ENCODE assay signal across 9 mouse cellular contexts in the genomic region with DNA sequence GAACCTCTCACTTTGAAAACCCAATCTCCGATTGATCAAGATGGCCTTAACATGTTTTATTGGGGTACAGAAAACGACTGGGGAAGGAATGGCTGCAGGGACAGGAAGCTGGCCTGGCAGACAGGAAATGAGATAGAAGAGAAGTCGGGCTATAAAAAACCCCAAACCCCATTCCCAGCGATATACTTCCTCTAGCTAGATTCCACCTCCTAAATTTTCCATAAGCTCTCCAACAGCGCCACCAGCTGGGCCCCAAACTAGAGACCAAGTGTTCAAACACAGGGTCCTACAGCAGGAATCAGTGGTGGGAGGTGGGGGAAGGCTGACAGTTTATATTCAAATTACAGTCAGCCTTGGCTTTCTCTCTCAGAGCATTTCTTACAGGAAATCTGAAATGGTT. TPM values are rescaled to one million over a fixed set of nuclear protein-coding genes. Genes with fewer than 3 reads are reported as not detected.
DNase-seq lines count a peak whose midpoint lies in the region; ATAC-seq and TF ChIP-seq lines count a peak whose summit lies in the region.
"Had no signal": no experiment of that assay in that cellular context is flagged by ENCODE, and none has a peak within 500 bp of the region (broad histone marks: within the 10 kb centered on the region; RNA-seq: fewer than 3 reads in every experiment).

No protein-coding gene starts in this region.

- in situ Hi-C loops in ES-E14 (cut with MboI; ENCODE audit: low sequenced_read_pairs in 2 of 2, unreplicated experiment in 2 of 2) = no loop called here

- peak; percentile 15 for DNase-seq in 3134 (ENCODE audit: extremely low read depth, insufficient read length, low spot score)
- DNase-seq in ES-E14 (ENCODE audit: low read depth, low spot score) = peak; percentile 21
- DNase-seq in limb, embryonic 14.5 days (ENCODE audit: low spot score) = peak; percentile 35
- DNase-seq in yolk sac, embryonic 10.5 days (ENCODE audit: low spot score) = no peak
- DNase-seq in cerebellum, adult 8-10 months = no peak
- DNase-seq: liver, embryonic 13.5 days had no signal

- no peak overlapping the region for H3K4me2 ChIP-seq in intestine, postnatal 0 days (replicated peaks; ENCODE audit: low read depth)
- no peak overlapping the region for H3K4me2 ChIP-seq in intestine, embryonic 16.5 days (ENCODE audit: low read depth, low read length)
- H3K4me2 ChIP-seq in embryonic facial prominence, embryonic 12.5 days (replicated peaks) = 0 out of 2 replicates have a peak overlapping the region, but pooled peaks have one; percentile 19
- no peak overlapping the region for H3K4me2 ChIP-seq in limb, embryonic 14.5 days (replicated peaks; ENCODE audit: low read depth, low read length, severe bottlenecking)
- H3K4me2 ChIP-seq: liver, embryonic 13.5 days had no signal

- no peaks in the 10 kb centered on the region for H3K4me1 ChIP-seq in intestine, postnatal 0 days (replicated peaks; ENCODE audit: control insufficient read depth, insufficient read depth, low read length)
- H3K4me1 ChIP-seq in intestine, embryonic 16.5 days (ENCODE audit: control insufficient read depth, insufficient read depth, low read length) = no peaks in the 10 kb centered on the region
- no peaks in the 10 kb centered on the region for H3K4me1 ChIP-seq in ES-E14 (ENCODE audit: control insufficient read depth in 2 of 2, insufficient read depth in 2 of 2, low read length in 2 of 2, poor library complexity in 1 of 2)
- no peaks in the 10 kb centered on the region for H3K4me1 ChIP-seq in embryonic facial prominence, embryonic 12.5 days
- H3K4me1 ChIP-seq in limb, embryonic 14.5 days (ENCODE audit: control insufficient read depth, insufficient read depth, low read length) = no peaks in the 10 kb centered on the region
- H3K4me1 ChIP-seq: liver, embryonic 13.5 days had no signal

- no peak overlapping the region for H3K27ac ChIP-seq in intestine, postnatal 0 days (ENCODE audit: low read depth, low read length)
- H3K27ac ChIP-seq in intestine, embryonic 16.5 days (ENCODE audit: low read length) = no peak overlapping the region
- no peak overlapping the region for H3K27ac ChIP-seq in ES-E14 (ENCODE audit: insufficient read depth, low read depth, low read length, poor library complexity, severe bottlenecking)
- peak overlapping the region; percentile 67 for H3K27ac ChIP-seq in embryonic facial prominence, embryonic 12.5 days
- H3K27ac ChIP-seq in limb, embryonic 14.5 days (replicated peaks; ENCODE audit: low read depth, low read length) = no peak overlapping the region
- H3K27ac ChIP-seq: liver, embryonic 13.5 days had no signal

- H3K27me3 ChIP-seq in intestine, postnatal 0 days (replicated peaks; ENCODE audit: control insufficient read depth, insufficient read depth, low read length) = no peaks in the 10 kb centered on the region
- H3K27me3 ChIP-seq in intestine, embryonic 16.5 days (replicated peaks; ENCODE audit: control insufficient read depth, insufficient read depth, low read length) = no peaks in the 10 kb centered on the region
- H3K27me3 ChIP-seq in embryonic facial prominence, embryonic 12.5 days = no peaks in the 10 kb centered on the region
- no peaks in the 10 kb centered on the region for H3K27me3 ChIP-seq in limb, embryonic 14.5 days (ENCODE audit: control insufficient read depth, insufficient read depth, low read length)
- H3K27me3 ChIP-seq: liver, embryonic 13.5 days had no signal

- ATAC-seq in intestine, postnatal 0 days = no peak
- ATAC-seq in intestine, embryonic 16.5 days = no peak
- no peak for ATAC-seq in embryonic facial prominence, embryonic 12.5 days (ENCODE audit: insufficient number of reproducible peaks, insufficient read depth, low FRiP score, low TSS enrichment)
- ATAC-seq in limb, embryonic 14.5 days (ENCODE audit: low FRiP score, low read depth) = no peak

- TF ChIP-seq CTCF in intestine, postnatal 0 days (IDR thresholded peaks at IDR 0.05; ENCODE audit: low read depth) = peak; percentile 50

- no peaks in the 10 kb centered on the region for H3K9me3 ChIP-seq in intestine, postnatal 0 days (ENCODE audit: control insufficient read depth)
- H3K9me3 ChIP-seq in intestine, embryonic 16.5 days (ENCODE audit: control insufficient read depth, low read length) = no peaks in the 10 kb centered on the region
- H3K9me3 ChIP-seq in ES-E14 (ENCODE audit: control insufficient read depth, insufficient read depth, low read depth, low read length) = no peaks in the 10 kb centered on the region
- H3K9me3 ChIP-seq in embryonic facial prominence, embryonic 12.5 days = no peaks in the 10 kb centered on the region
- no peaks in the 10 kb centered on the region for H3K9me3 ChIP-seq in limb, embryonic 14.5 days (ENCODE audit: control insufficient read depth, low read length)
- H3K9me3 ChIP-seq: liver, embryonic 13.5 days had no signal

- no peak overlapping the region for H3K4me3 ChIP-seq in intestine, postnatal 0 days (ENCODE audit: low read depth, low read length)
- no peak overlapping the region for H3K4me3 ChIP-seq in intestine, embryonic 16.5 days (ENCODE audit: low read length)
- H3K4me3 ChIP-seq in ES-E14 (ENCODE audit: insufficient read depth in 1 of 2, low read depth in 1 of 2, low read length in 2 of 2, poor library complexity in 1 of 2, severe bottlenecking in 1 of 2) = no peak overlapping the region
- H3K4me3 ChIP-seq in embryonic facial prominence, embryonic 12.5 days = no peak overlapping the region
- no peak overlapping the region for H3K4me3 ChIP-seq in limb, embryonic 14.5 days (replicated peaks; ENCODE audit: low read length)
- H3K4me3 ChIP-seq: liver, embryonic 13.5 days had no signal

- no peak overlapping the region for H3K9ac ChIP-seq in intestine, postnatal 0 days (ENCODE audit: low read depth, low read length)
- H3K9ac ChIP-seq in intestine, embryonic 16.5 days (ENCODE audit: low read depth, low read length) = no peak overlapping the region
- H3K9ac ChIP-seq in ES-E14 (ENCODE audit: insufficient read depth, low read depth, low read length, poor library complexity, severe bottlenecking) = no peak overlapping the region
- no peak overlapping the region for H3K9ac ChIP-seq in embryonic facial prominence, embryonic 12.5 days
- H3K9ac ChIP-seq in limb, embryonic 14.5 days (ENCODE audit: low read depth, low read length, severe bottlenecking) = no peak overlapping the region
- H3K9ac ChIP-seq: liver, embryonic 13.5 days had no signal

- no peak for TF ChIP-seq POLR2A in limb, embryonic 14.5 days (IDR thresholded peaks at IDR 0.05; ENCODE audit: borderline replicate concordance, extremely low read depth, insufficient read depth, insufficient read length)

- no peaks in the 10 kb centered on the region for H3K36me3 ChIP-seq in intestine, postnatal 0 days (ENCODE audit: control insufficient read depth, insufficient read depth)
- no peaks in the 10 kb centered on the region for H3K36me3 ChIP-seq in intestine, embryonic 16.5 days (ENCODE audit: control insufficient read depth, insufficient read depth, low read length)
- no peaks in the 10 kb centered on the region for H3K36me3 ChIP-seq in ES-E14 (ENCODE audit: control insufficient read depth, insufficient read depth, low read length, poor library complexity, severe bottlenecking)
- no peaks in the 10 kb centered on the region for H3K36me3 ChIP-seq in embryonic facial prominence, embryonic 12.5 days
- peaks cover 1% of the 10 kb centered on the region for H3K36me3 ChIP-seq in limb, embryonic 14.5 days (ENCODE audit: control insufficient read depth, insufficient read depth, low read length)
- H3K36me3 ChIP-seq: liver, embryonic 13.5 days had no signal

- 57% methylated on average over 5 of the region's 5 CpGs for WGBS in intestine, postnatal 0 days
- WGBS in intestine, embryonic 16.5 days = 44% methylated on average over 5 of the region's 5 CpGs
- 43% methylated on average over 5 of the region's 5 CpGs for WGBS in embryonic facial prominence, embryonic 12.5 days
- WGBS in limb, embryonic 14.5 days = 29% methylated on average over 5 of the region's 5 CpGs

TF ChIP-seq in ES-E14, 5 proteins besides CTCF, POLR2A, EP300 and RAD21:
- TF ChIP-seq ZC3H11A (IDR thresholded peaks at IDR 0.05; ENCODE audit: borderline replicate concordance, low read depth, low read length) (0 out of 2 replicates have a peak, but pooled peaks have one; percentile 29), CHD2 (IDR thresholded peaks at IDR 0.05; ENCODE audit: low read depth, low read length) (no peak)

RNA-seq across cellular contexts. Expression of gene Tmem26, which starts 35.8 kb away (rescaled TPM):
- 3.8 and 4.6 TPM in 2 replicates for polyA plus RNA-seq in intestine, postnatal 0 days (2015; fragmentation: Nextera tagmentation; extraction: Ambion mirVana)
- polyA plus RNA-seq in intestine, embryonic 16.5 days (2015; fragmentation: Nextera tagmentation; extraction: Ambion mirVana) = 7.6 and 8.1 TPM in 2 replicates
- 0.09 TPM in 1 of 2 replicates, not detected in the other for total RNA-seq in ES-E14 (2012; rRNA removed)
- 53.9 and 62.0 TPM in 2 replicates for polyA plus RNA-seq in embryonic facial prominence, embryonic 12.5 days (2016; fragmentation: Nextera tagmentation; extraction: Ambion mirVana)
- 29.4 and 37.0 TPM in 2 replicates for polyA plus RNA-seq in limb, embryonic 14.5 days (2012; rRNA removed)
- polyA plus RNA-seq in limb, embryonic 14.5 days (2014; fragmentation: Nextera tagmentation; extraction: Ambion mirVana) = 59.6 and 74.3 TPM in 2 replicates

Comparison
In these comparisons a context has a peak if more than half of its experiments do, and no peak if none do; other contexts are left out.
1. DNase-seq: peak in 3134 (single experiment), ES-E14 (single experiment) and limb, embryonic 14.5 days (single experiment); none in yolk sac, embryonic 10.5 days (single experiment) and cerebellum, adult 8-10 months (single experiment).